Mouse (Mus musculus) MEL (cell line): ENCODE measurements around the gene Unc79. TPM values are rescaled to one million over a fixed set of nuclear protein-coding genes. Genes with fewer than 3 reads are reported as not detected.

Source experiments
- DNase-seq: peaks from one replicate; pipeline ENCODE4 v3.0.0; 2011; ENCODE audit warnings: low read depth, low spot score
- H3K27ac ChIP-seq: 2 replicates; pipeline ENCODE4 v1.5.1; 2012; ENCODE audit warnings: low read depth, mild to moderate bottlenecking, control low read depth, low read length, moderate library complexity; ENCODE audit not compliant: control insufficient read depth
- H3K27me3 ChIP-seq, 2 experiments: fragments of 150-350 bp in 1 of 2; sonication (generic) in 1 of 2; 2 replicates each; pipeline ENCODE4 v1.6.1; 2012; ENCODE audit warnings: low read length in 2 of 2, mild to moderate bottlenecking in 2 of 2, improper control_type of control experiment in 1 of 2, moderate library complexity in 1 of 2; ENCODE audit not compliant: insufficient read depth in 2 of 2, control insufficient read depth in 1 of 2
- H3K36me3 ChIP-seq, 2 experiments: 2 replicates each; pipeline ENCODE4 v1.6.1; 2012 to 2014; ENCODE audit warnings: low read length in 2 of 2, improper control_type of control experiment in 1 of 2, inconsistent platforms in 1 of 2, mild to moderate bottlenecking in 1 of 2; ENCODE audit not compliant: insufficient read depth in 2 of 2, control insufficient read depth in 1 of 2
- H3K4me1 ChIP-seq, 2 experiments: fragments of 150-350 bp in 1 of 2; sonication (generic) in 1 of 2; 2 replicates each; pipeline ENCODE4 v1.6.1; 2012; ENCODE audit warnings: low read length in 2 of 2, improper control_type of control experiment in 1 of 2, mild to moderate bottlenecking in 1 of 2; ENCODE audit not compliant: insufficient read depth in 2 of 2, control insufficient read depth in 1 of 2
- H3K4me3 ChIP-seq, 2 experiments: fragments of 150-350 bp in 1 of 2; sonication (generic) in 1 of 2; 2 replicates each; pipeline ENCODE4 v1.5.1; 2012; ENCODE audit warnings: low read depth in 2 of 2, low read length in 2 of 2, mild to moderate bottlenecking in 2 of 2, moderate library complexity in 2 of 2, control low read depth in 1 of 2, improper control_type of control experiment in 1 of 2; ENCODE audit not compliant: control insufficient read depth in 1 of 2, insufficient read depth in 1 of 2
- H3K79me2 ChIP-seq: 2 replicates; pipeline ENCODE4 v1.6.1; 2012; ENCODE audit warnings: mild to moderate bottlenecking, low read length, moderate library complexity; ENCODE audit not compliant: control insufficient read depth, poor library complexity, insufficient read depth
- H3K9ac ChIP-seq: 2 replicates; pipeline ENCODE4 v1.6.1; 2012; ENCODE audit warnings: low read depth, mild to moderate bottlenecking, control low read depth, low read length, moderate library complexity; ENCODE audit not compliant: control insufficient read depth, poor library complexity, severe bottlenecking
- H3K9me3 ChIP-seq: fragments of 150-350 bp; sonication (generic); replicated peaks from 2 replicates; pipeline ENCODE4 v1.6.1; 2012; ENCODE audit warnings: mild to moderate bottlenecking, low read length, improper control_type of control experiment, moderate library complexity; ENCODE audit not compliant: insufficient read depth
- CHD2 ChIP-seq: IDR thresholded peaks from 2 replicates; pipeline ENCODE4 v1.6.1; 2011; ENCODE audit warnings: low read length, improper control_type of control experiment
- GATA1 ChIP-seq: IDR thresholded peaks from 2 replicates; pipeline ENCODE4 v1.6.1; 2011; ENCODE audit warnings: low read depth, low read length, improper control_type of control experiment
- HCFC1 ChIP-seq: IDR thresholded peaks from 2 replicates; pipeline ENCODE4 v1.6.1; 2012; ENCODE audit warnings: low read depth, mild to moderate bottlenecking, inconsistent platforms, low read length, improper control_type of control experiment, moderate library complexity
- KAT2A ChIP-seq: conservative IDR thresholded peaks from 2 replicates; pipeline ENCODE4 v1.6.1; 2012; ENCODE audit warnings: low read depth, low read length, improper control_type of control experiment, inconsistent platforms
- MAFK ChIP-seq: IDR thresholded peaks from 2 replicates; pipeline ENCODE4 v1.6.1; 2011; ENCODE audit warnings: low read depth, mild to moderate bottlenecking, low read length, improper control_type of control experiment, borderline replicate concordance
- MAX ChIP-seq: IDR thresholded peaks from 2 replicates; pipeline ENCODE4 v1.6.1; 2011; ENCODE audit warnings: low read length, improper control_type of control experiment
- MEF2A ChIP-seq: IDR thresholded peaks from 2 replicates; pipeline ENCODE4 v1.6.1; 2014; ENCODE audit warnings: low read depth, mild to moderate bottlenecking, inconsistent platforms, low read length, improper control_type of control experiment; ENCODE audit not compliant: poor library complexity, insufficient replicate concordance, severe bottlenecking; ENCODE audit errors: extremely low read depth
- MYC ChIP-seq: IDR thresholded peaks from 2 replicates; pipeline ENCODE4 v1.6.1; 2011; ENCODE audit warnings: low read depth, mild to moderate bottlenecking, low read length, improper control_type of control experiment, moderate library complexity
- NRF1 ChIP-seq: IDR thresholded peaks from 2 replicates; pipeline ENCODE4 v1.6.1; 2014; ENCODE audit warnings: low read depth, mild to moderate bottlenecking, inconsistent platforms, low read length, improper control_type of control experiment, moderate library complexity; ENCODE audit not compliant: poor library complexity, insufficient read depth, severe bottlenecking
- POLR2A ChIP-seq, 2 experiments: IDR thresholded peaks; 2 replicates each; pipeline ENCODE4 v1.6.1; 2011 to 2012; ENCODE audit warnings: low read length in 2 of 2, mild to moderate bottlenecking in 2 of 2, control low read depth in 1 of 2, improper control_type of control experiment in 1 of 2, low read depth in 1 of 2, moderate library complexity in 1 of 2; ENCODE audit not compliant: control insufficient read depth in 1 of 2, insufficient read depth in 1 of 2, poor library complexity in 1 of 2
- POLR2AphosphoS2 ChIP-seq: IDR thresholded peaks from 2 replicates; pipeline ENCODE4 v1.6.1; 2011; ENCODE audit warnings: low read length, improper control_type of control experiment
- RAD21 ChIP-seq: IDR thresholded peaks from 2 replicates; pipeline ENCODE4 v1.6.1; 2011; ENCODE audit warnings: mild to moderate bottlenecking, low read depth, low read length, improper control_type of control experiment
- RCOR1 ChIP-seq: IDR thresholded peaks from 2 replicates; pipeline ENCODE4 v1.6.1; 2012; ENCODE audit warnings: low read depth, mild to moderate bottlenecking, inconsistent platforms, low read length, improper control_type of control experiment
- SIN3A ChIP-seq: IDR thresholded peaks from 2 replicates; pipeline ENCODE4 v1.6.1; 2012; ENCODE audit warnings: low read length, improper control_type of control experiment, inconsistent platforms
- SMC3 ChIP-seq: IDR thresholded peaks from 2 replicates; pipeline ENCODE4 v1.6.1; 2011; ENCODE audit warnings: low read depth, low read length, improper control_type of control experiment
- TAL1 ChIP-seq: IDR thresholded peaks from 2 replicates; pipeline ENCODE4 v1.6.1; 2012; ENCODE audit warnings: mild to moderate bottlenecking, inconsistent platforms, low read length, moderate library complexity, mixed read lengths
- UBTF ChIP-seq: IDR thresholded peaks from 2 replicates; pipeline ENCODE4 v1.6.1; 2012; ENCODE audit warnings: low read depth, mild to moderate bottlenecking, inconsistent platforms, low read length, improper control_type of control experiment, moderate library complexity, borderline replicate concordance; ENCODE audit not compliant: insufficient read depth
- USF1 ChIP-seq: IDR thresholded peaks from 2 replicates; pipeline ENCODE4 v1.6.1; 2014; ENCODE audit warnings: low read depth, mild to moderate bottlenecking, inconsistent platforms, low read length, improper control_type of control experiment, moderate library complexity
- polyA plus RNA-seq, 2 experiments: library from polyadenylated mRNA; stranded (reverse) in 1 of 2; unstranded in 1 of 2; fragments of >175 nt in 1 of 2; fragments of >200 nt in 1 of 2; gene quantifications; 2 replicates each; pipeline versions ENCODE4 v1.2.1 to v1.2.4; 2012; ENCODE audit warnings: low replicate concordance in 2 of 2, low read depth in 1 of 2; ENCODE audit not compliant: insufficient read length in 2 of 2, insufficient read depth in 1 of 2, missing spikeins in 1 of 2
- total RNA-seq: library from RNA; depleted of rRNA; stranded (reverse); fragments of 300-350 nt; gene quantifications from 2 replicates; pipeline ENCODE4 v1.2.3, GENCODE M21; 2012

Unc79 gene
- total and polyA plus RNA-seq, 3 experiments, result 0.01 TPM; not detected in 2

- H3K4me3 ChIP-seq, result no peak overlapping the region
- H3K9me3 ChIP-seq, result no peaks in the 10 kb centered on the region
- H3K4me1 ChIP-seq, result no peaks in the 10 kb centered on the region
- no peak for DNase-seq
- no peaks in the 10 kb centered on the region for H3K36me3 ChIP-seq
- no peak overlapping the region for H3K27ac ChIP-seq
- TF ChIP-seq MEF2A, result no peak
- TF ChIP-seq HCFC1, result no peak
- TF ChIP-seq TAL1, result no peak
- no peak for TF ChIP-seq SMC3
- TF ChIP-seq MYC, result no peak
- no peak for TF ChIP-seq POLR2A (IDR thresholded peaks at IDR 0.05; ENCODE audit: control insufficient read depth in 1 of 2, insufficient read depth in 1 of 2, low read depth in 1 of 2, low read length in 2 of 2, poor library complexity in 1 of 2)
- TF ChIP-seq CHD2, result no peak
- no peak for TF ChIP-seq MAX
- no peak for TF ChIP-seq UBTF
- H3K9ac ChIP-seq, result no peak overlapping the region
- H3K27me3 ChIP-seq, result no peaks in the 10 kb centered on the region
- H3K79me2 ChIP-seq, result no peaks in the 10 kb centered on the region
Measured at GRCm38 (mm10) chr12:103187020-103187419, 238.4 kb downstream of the Unc79 start.

GRCm38 (mm10) chr12:103188223-103188622 is 239.6 kb downstream of the Unc79 start:
- Histone ChIP-seq H3K9ac (no peak overlapping the region), H3K79me2 (no peaks in the 10 kb centered on the region), H3K27me3 (no peaks in the 10 kb centered on the region), H3K27ac (no peak overlapping the region), H3K9me3 (no peaks in the 10 kb centered on the region), H3K4me1 (no peaks in the 10 kb centered on the region), H3K36me3 (no peaks in the 10 kb centered on the region), H3K4me3 (no peak overlapping the region)
- TF ChIP-seq RAD21 (no peak), MEF2A (no peak), MAFK (no peak), NRF1 (no peak), SIN3A (no peak), KAT2A (no peak), CHD2 (no peak), GATA1 (no peak)
- DNase-seq, result no peak

- H3K9ac ChIP-seq, result no peak overlapping the region
Measured at GRCm38 (mm10) chr12:103189771-103190170, 241.1 kb downstream of the Unc79 start.

More at GRCm38 (mm10) chr12:103189771-103190170, 241.1 kb downstream of the Unc79 start:
- Histone ChIP-seq H3K4me1 (no peaks in the 10 kb centered on the region), H3K27me3 (no peaks in the 10 kb centered on the region), H3K27ac (no peak overlapping the region), H3K4me3 (no peak overlapping the region), H3K36me3 (no peaks in the 10 kb centered on the region), H3K79me2 (no peaks in the 10 kb centered on the region), H3K9me3 (no peaks in the 10 kb centered on the region)
- TF ChIP-seq POLR2AphosphoS2, result no peak
- TF ChIP-seq RCOR1, result no peak
- no peak for TF ChIP-seq CHD2
- no peak for TF ChIP-seq USF1
- TF ChIP-seq GATA1, result no peak
- DNase-seq, result no peak
